Mouse (Mus musculus): ENCODE measurements around the gene Mpzl3. TPM values are rescaled to one million over a fixed set of nuclear protein-coding genes. Genes with fewer than 3 reads are reported as not detected.
A peak's percentile ranks its signal among the peaks of the same experiment; 100 is the strongest.

Gene Mpzl3
- total RNA-seq, 1 experiment from 2014 or later = 5.2 TPM

DNA sequence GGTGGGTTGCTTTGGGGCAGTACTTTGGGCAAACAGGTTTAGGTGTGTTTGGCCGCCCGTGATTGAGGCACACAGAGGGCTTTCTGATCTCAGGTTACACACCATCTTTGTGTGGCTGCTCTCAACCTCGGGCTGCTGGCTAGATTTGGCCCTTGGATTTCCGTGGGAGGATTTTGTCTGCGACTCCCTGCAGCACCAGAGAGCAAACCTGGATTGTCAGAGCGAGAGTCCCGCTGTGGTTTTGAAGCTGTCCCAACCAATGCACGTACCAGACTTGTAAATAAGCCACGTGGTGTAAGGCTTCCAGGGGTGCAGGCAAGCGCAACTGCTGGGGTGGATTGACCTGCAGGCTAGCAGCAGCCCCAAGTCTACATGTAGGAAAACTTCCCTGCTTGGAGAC is 12.0 kb upstream of the Mpzl3 start:
- peak; percentile 32 for DNase-seq

DNA sequence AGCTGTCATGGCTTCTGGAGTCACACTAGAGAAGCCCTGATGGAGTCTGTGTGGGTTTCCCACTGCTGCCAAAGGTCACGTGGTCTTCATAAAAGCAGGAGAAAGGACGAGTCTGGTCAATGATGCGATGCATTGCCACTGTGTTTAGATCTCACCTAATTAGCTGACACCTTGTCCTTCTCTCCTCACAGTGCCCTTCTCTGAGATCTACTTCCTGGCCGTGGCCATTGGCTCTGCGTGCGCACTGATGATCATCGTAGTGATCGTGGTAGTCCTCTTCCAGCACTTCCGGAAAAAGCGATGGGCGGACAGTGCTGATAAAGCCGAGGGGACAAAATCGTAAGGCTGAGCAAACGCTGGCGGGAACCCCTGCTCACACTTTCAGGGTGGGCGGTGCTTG is 8.0 kb upstream of the Mpzl3 start:
- DNase-seq = no peak

DNA sequence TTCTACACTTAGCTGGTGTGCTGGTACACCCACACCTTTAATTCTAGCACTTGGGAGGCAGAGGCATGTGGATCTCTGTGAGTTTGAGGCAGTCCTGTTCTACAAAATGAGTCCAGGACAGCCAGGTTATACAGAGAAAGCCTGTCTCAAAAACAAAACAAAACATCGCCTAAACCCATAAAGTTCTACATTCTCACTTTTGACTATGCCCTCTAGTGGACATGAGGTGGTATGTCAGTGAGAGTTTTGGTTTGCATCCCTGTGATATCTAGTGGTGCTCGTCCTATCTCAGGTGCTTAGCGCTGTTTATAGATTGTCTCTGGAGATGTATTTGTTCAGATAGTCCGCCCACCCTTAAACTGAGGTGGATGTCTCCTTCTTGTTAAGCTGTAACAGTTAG is 6.5 kb upstream of the Mpzl3 start:
- DNase-seq = peak; percentile 11

DNA sequence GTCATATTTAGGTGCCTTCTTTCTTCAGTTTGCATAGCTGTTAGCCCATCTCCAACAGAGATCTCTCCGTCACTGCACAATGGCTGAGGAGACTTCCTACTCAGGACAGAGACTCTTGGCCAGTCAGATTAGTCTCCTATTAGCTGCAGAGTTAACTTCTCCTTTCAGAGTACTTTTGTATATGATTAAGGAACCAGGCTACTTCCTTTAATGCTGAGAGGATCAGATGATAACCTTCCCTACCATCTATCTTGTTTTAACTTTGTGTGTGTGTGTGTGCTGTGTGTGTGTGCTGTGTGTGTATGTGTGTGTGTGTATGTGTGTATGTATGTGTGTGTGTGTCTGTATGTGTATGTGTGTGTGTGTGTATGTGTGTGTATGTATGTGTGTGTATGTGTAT is 5.3 kb upstream of the Mpzl3 start:
- no peak for DNase-seq

DNA sequence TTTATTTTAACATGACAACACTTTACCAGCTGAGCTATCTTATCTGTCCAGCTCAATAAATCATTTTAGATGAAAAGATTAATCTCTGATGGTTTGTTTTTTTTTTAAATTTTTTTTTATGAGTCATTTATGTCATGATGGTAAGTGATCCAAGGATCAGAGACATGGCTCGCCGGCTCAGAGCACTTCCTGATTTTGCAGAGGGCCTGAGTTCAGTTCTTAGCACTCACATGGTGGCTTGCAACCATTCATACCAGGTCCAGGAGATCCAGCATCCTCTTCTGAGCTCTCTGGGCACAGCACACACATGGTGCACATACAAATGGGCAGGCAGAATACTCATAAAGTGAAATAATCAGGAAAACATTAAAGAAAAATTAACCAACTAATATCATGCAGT is 4.7 kb upstream of the Mpzl3 start:
- DNase-seq = no peak

DNA sequence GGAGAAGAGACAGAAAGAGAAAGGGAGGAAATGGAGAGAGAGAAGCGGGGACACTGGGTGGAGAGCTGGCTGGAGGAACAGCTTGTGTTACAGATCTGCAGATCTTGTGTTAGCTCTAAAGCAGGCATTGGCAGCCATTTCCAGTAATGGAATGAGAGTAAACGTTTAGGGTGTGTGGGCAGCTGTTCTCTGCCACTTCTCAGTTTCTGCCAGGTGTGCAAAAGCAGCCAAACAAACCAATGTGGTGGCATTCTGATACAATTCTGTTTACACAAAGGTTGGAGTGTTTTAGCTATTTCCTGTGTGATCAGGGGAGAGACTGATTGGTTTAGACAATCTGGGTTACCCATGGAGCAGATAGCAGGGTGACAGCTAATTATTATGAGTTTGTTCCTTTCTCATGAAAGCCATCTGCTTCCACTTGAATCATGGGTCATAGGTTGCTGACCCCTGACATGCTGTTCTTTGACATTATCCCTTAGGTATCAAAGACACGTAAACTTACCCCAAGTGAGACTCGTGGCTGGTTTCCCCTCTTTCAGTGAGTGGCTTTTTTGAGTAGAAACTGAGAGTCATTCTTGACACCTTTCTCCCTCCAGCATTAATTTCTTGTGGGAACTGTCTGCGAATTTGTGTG is 3.4 kb downstream of the Mpzl3 start:
- no peak for DNase-seq

DNA sequence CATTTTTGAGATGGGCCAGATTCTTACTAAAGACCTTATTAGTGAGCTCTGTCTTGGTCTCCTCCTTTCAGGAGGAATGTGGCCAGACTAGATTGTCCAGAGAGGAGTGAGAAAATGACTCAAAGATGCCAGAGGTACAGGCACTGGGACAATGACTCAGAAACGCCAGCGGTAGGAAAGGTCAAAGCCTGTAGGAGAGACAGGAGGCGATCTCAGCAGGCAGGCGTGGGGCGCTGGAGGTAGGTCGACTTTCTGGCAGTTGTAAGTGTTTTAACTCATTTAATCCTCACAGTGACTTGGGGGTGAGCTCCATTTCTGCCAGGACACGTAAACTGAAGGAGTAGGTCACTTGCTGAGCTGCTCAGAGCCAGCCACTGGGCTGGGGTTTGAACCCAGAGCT is 5.2 kb downstream of the Mpzl3 start:
- peak; percentile 35 for DNase-seq

DNA sequence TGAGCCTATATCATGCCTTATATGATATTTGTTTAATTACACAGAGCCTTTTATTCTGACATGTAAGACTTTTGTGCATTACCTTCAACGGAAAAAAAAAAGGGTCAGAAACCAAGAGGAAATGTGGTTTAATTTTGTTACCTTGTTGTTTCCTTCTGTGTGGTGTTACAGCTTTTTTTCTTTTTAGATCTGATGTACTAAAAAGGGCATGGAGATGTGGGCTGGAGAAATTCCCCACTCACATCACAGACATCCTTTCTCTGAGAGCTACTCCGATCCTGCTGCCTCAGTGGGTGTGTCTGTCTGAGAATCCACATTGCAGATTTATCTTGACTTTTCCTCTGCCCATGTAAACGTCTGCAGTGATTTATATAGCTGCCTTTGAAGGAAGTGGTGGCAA is 7.7 kb downstream of the Mpzl3 start:
- DNase-seq = no peak

DNA sequence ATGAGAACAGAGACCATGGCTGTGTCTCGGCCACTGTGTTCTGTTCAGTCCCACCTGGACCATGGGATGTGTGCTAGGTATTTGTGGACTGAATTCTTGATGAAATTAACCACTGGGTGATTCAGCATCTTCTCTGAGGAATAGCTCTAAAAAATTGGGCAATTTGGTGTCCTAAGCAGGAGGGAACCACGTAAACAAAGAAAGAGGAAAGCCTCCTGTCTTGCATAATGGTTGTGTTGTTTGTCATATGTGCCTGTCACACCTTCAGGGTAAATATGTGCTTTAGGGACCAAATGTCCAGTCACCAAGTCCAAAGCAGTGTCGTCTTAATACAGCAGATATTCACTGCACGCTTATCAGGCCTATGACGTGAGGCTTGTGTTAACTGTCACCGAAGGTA is 9.4 kb downstream of the Mpzl3 start:
- no peak for DNase-seq

DNA sequence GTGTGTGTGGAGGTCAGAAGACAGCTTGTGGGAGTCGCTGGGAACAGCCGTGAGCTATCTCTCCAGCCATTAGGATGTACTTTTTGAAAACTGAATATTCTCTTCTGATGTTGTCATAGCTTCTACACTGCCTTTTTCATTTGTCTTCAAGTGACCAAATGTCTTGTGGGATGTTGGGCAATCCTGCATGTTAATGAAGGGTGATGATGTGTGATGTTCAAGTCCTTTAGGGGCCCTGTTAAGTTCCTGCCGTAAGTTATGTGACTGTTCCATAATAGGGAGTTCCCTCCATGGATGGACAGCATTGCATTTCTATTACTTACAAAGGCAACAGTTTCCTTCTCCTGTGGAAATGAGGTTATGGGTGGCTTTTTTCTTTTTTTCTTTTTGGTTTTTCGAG is 11.7 kb downstream of the Mpzl3 start:
- no peak for DNase-seq

DNA sequence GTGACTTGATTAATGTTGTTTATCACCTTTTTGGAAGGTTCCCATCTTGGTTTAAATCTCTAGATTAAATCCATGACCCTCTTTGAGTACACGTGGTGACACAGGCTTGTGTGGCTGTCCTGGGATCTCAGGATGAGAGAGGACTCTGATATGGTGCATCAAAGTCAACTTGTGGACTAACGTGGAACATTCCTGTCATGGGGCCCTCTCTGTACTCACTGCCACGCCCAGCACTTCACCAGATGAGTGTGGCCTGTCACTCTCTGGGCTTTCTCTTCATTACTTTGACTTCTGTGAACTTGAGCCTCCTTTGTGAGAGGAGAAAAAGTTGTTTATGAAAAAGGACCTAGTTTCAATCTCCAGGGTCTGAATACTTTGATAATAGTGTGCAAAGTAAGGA is 16.8 kb downstream of the Mpzl3 start:
- no peak for DNase-seq

DNA sequence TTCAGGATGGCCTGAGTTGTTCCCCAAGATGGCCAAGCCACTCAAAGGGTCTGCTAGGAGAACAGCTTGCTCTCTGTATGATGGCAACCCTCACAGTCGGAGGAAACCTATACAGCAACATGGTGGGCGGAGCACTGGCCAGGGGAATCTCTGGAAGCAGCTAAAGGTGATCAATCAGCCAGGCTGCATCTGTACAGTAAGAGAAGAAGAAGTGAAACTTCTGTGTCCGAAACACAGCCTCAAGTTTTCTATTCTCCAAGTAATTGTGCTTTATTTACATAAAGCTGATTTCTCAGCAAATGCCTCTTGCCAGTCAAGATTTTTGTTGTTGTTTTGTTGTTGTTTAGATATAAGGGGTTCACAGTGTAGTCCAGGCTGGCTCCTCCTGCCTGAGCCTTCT is 22.9 kb downstream of the Mpzl3 start:
- DNase-seq = no peak

DNA sequence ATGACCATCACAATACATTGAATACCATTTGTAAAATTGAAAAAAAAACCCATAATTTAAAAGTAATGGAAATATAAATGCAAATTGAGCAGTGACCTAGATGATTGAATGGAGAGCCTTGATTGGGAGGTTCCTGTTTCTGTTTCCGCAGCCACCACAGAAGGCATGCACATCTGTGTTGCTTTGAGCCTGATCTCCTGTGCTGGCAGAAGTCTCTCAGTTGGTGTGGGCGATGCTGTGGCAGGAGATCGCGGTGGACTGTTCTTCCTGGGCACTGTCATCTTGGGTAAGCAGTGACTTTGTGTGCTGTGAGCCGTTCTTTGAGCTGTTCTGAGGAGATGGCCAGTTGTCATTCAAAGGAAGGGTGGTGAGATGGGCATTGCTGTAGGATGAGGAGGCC is 24.0 kb downstream of the Mpzl3 start, which contains the start of gene Jaml:
TSS of gene Jaml (plus strand) at position 173 of the 400 bp plus-strand sequence.
- no peak for DNase-seq

DNA sequence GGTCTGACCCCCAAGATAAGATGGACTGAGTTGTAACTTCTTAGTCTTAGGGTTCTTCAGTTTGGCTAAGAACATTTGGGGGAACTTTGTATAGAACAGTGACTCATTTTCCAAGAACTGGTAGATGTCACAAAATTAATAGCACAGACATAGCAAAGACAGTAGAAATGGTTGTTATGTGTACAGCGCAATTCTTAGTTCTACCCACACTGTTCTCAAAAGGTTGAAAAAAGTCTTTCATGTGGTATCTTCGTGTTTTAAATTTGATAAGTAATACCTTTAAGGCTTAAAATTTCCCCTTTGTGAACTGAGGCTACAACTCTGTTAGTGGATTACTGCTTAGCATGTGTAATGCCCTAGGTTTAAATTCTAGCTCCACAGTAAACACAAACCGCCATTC is 28.1 kb downstream of the Mpzl3 start:
- no peak for DNase-seq

DNA sequence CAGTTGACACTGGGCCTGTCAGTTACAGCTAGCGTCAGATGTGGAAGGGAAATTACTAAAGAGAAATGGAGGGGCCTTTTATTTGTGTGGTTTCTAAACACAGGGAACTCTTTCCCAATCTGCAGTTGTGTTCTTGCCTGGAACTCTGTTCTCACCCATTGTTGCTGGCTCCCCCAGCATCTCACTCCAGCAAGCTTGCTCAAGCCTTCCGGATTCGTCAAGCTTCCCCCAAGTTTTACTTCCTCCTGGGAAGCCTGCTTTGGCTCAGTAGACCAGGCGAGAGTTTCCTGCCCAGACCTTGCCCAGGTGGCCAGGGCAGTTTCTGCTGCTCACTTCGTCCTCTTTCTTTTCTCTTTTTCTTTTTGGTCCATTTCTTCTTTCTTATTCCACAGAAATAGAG is 29.6 kb downstream of the Mpzl3 start:
- no peak for DNase-seq

DNA sequence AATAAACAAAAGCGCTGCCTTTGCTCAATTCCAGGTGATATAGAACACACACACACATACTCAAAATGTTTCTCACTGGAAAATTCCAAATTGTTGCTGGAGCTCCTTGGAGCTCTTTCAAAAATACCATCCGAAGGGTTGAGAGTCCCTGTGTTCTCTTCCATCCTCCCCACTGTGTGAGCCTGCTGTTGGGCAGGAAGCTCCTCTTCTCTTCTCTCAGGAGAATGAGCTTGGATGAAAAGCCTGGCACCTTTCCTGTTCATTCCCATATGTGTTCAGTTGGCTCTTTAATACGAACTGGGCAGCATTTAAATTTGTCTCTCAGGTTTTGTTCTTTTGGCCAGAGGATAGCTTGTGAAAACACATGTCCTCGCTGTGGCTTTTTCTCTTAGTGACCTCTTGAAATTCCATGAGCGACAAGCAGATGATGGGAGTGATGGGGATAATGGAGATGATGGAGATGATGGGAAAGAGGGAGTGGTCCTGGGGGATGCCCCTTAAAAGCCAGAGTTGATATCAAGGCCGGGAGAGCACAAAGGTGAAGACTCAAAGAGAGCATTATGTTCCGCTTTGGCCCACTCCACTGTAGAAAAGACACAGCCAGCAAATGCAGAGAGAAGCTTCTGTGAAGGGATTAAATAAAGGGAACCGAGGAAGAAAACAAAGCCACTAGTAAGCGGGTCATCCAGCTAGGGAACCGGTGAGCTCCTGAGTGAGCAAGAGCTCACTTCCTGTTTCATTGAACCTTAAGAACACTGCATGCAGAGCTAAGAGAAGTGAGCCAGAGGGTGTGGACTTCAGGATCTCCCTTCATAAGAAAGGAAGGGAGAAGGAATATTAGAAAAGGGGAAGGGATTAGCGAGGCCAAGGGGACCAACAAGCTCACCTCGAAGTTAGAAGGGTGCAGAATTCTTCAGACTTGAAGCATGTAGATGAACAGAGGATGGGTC is 31.0 kb downstream of the Mpzl3 start:
- no peak for DNase-seq

DNA sequence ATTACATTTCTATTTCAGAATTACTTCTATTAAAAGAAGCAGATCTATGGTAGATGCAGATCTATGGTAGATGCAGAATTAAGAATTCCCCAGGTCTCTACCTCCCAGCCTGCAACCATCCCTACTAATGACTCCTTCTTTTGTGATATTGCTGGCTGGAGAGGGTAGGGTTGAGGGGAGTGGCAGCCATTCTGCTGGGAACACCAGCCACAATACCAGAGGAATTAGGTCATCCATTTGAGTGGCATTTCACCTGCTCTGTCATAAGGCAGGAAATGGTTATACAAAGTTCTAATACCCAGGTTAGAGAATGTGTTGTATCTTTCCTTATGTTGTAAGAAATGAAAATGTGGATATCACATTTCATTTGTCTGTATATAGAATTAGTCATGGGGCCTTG is 33.1 kb downstream of the Mpzl3 start:
- DNase-seq = no peak

DNA sequence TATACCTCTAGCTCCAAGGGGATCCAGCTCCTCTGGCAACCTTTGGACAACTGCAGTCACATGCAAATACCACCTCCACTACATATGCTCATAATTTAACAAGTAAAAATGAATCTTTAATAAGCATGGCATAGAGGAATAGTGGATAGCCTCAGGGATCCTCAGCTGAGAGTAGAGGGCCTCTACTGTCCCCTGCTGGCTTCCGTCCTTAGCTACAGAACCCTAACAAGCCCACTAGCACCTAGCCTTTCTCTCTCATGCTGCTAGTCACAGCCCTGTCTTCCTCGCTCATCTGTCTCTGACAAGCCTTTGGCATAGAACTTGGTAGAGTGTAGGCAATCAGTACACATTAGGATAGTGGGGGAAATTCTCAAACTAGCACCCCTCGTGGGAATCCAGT is 35.8 kb downstream of the Mpzl3 start:
- DNase-seq = no peak

DNA sequence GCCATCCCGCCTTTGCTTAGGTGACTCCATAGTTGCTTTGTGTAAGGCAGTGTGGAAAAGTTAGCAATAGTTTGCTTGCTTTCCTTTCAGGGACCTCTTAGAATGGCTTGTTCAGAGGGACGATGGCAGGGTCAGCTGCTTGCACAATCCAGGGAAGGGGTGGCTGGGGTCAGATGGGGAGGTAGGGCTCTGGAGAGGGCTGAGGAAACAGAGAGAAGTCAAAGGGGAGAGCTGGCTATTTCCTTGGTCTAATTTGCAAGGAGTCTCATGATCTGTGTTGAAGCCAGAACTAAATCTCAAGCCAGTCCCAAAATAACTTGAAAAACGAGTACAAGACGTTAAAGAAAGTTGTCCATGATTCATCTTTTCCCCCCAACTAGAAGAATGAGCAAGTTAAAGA is 37.7 kb downstream of the Mpzl3 start:
- no peak for DNase-seq

DNA sequence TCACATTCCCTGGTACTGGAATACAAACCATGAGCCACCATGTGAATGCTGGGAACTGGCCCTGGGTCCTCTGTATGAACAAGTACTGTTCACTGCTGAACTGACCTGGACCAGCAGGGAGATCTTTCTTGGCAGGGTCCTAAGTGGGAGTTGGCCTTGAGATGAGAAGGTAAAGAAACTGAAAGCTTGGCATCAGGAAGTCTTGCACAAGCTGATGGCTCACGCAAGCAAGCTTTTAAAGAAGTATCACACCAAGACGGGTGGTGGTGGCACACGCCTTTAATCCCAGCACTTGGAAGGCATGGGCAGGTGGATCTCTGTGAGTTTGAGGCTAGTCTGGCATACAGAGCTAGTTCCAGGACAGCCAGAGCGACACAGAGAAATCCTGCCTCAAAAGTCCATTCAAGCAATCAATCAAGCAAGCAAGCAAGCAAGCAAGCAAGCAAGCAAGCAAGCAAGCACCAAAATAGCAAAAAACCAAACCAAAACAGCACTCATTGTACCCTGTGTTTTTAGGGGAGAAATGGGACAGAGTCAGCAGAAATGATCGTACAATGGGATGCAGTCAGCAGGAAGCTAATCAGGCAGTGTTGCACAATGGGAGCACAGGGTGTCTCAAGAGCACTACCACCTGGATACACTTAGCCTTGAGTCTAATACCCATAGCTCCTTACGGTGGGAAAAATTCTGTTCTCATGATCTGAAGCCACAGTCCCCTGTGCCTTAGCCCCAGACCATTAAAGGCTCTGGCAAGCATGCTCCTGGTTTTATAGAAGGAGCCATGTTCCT is 40.4 kb downstream of the Mpzl3 start:
- no peak for DNase-seq

DNA sequence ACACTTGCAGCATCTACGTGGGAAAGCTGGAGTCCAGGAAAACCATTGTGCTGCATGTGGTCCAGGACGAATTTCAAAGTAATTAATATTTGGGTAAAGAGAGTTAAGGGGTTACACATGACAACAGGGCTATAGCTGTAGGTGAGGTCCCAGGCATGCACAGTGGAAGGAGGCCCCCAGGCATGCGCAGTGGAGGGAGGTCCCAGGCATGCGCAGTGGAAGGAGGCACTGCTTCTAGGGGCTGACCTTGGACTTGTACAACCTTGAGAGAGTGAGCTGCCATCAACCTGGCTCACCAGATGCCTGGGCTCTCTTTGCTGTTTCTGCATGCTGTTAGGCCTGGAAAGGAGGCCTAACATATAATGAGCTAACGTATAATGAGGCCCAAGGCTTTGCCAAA is 42.9 kb downstream of the Mpzl3 start:
- DNase-seq = no peak

DNA sequence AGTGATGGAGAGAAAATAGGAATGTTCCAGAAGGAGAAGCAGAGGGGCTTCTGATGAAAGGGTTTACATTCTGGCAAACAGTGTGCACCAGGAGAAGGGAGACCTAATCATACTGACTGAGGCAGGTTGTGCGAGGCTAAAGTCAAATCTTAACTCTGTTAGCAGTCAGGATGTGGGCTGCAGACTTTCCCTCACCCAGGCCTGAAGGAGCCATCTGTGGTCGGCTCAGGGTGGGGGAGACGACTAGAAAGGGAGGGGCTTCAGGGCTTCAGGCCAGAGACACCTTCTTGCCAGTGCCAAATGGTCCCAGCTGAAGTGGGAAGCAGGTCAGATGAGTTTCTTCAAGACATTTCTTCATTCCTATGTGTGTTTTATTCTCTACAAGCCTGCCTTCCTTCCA is 43.4 kb downstream of the Mpzl3 start:
- no peak for DNase-seq

DNA sequence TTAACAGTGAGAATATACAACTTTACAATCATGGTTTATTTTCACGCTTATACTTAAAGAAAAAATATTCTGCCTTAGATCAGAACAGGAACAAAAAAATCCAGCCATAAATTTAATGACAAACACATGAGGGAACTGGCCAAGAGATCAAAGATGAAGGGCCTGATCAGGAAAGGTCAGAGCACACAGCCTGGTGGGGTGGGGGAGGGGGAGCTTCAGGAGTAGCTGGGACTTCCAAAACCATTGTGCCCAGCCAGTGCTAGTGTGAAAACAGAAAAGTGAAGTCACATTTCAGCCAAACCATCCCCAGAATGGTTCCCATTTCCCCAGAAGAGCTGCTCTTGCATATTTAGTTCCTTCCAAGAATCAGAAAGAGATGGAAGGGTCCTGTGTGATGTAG is 47.5 kb downstream of the Mpzl3 start:
- peak; percentile 60 for DNase-seq

All from adrenal gland, postnatal 14 days (tissue).